Mouse (Mus musculus) limb, embryonic 10.5 days (tissue): ENCODE data around the gene Eid2b. TPM values are rescaled to one million over a fixed set of nuclear protein-coding genes. Genes with fewer than 3 reads are reported as not detected.
"Not testable (repeated sequence)": the region's sequence is repeated elsewhere in the genome, so short reads cannot be mapped to it uniquely, and the experiment has no call there.

Experiments
- DNase-seq: peaks from one replicate; pipeline ENCODE4 v3.0.0-alpha.2; 2017; ENCODE audit warnings: low spot score
- H3K27ac ChIP-seq: fragments of 300-500 bp; sonication (generic); 2 replicates; pipeline ENCODE4 v1.5.1; 2016; ENCODE audit warnings: mild to moderate bottlenecking
- H3K27me3 ChIP-seq: fragments of 300-500 bp; sonication (generic); 2 replicates; pipeline ENCODE4 v1.6.1; 2016; ENCODE audit warnings: low read depth, mild to moderate bottlenecking; ENCODE audit not compliant: poor library complexity, severe bottlenecking
- H3K36me3 ChIP-seq: fragments of 300-500 bp; sonication (generic); 2 replicates; pipeline ENCODE4 v1.6.1; 2016; ENCODE audit warnings: mild to moderate bottlenecking, moderate library complexity
- H3K4me1 ChIP-seq: fragments of 300-500 bp; sonication (generic); 2 replicates; pipeline ENCODE4 v1.6.1; 2016
- H3K4me3 ChIP-seq: fragments of 300-500 bp; sonication (generic); 2 replicates; pipeline ENCODE4 v1.5.1; 2016; ENCODE audit warnings: mild to moderate bottlenecking, moderate library complexity
- H3K9me3 ChIP-seq: fragments of 300-500 bp; sonication (generic); replicated peaks from 2 replicates; pipeline ENCODE4 v1.6.1; 2016; ENCODE audit warnings: mild to moderate bottlenecking
- WGBS: fragments of 180-500 bp; shearing (Covaris S2); methylation state at CpG from one replicate; pipeline ENCODE4 v1.1.7; 2016; 5-methylcytosine and 5-hydroxymethylcytosine counted together
- polyA plus RNA-seq: library from polyadenylated mRNA; unstranded; fragments of >200 nt; fragmentation: Nextera tagmentation; extraction: Ambion mirVana; gene quantifications from 2 replicates; pipeline ENCODE4 v1.2.1, GENCODE M21; 2016

Gene Eid2b
- polyA plus RNA-seq, result 7.6 and 11.2 TPM in 2 replicates

DNA sequence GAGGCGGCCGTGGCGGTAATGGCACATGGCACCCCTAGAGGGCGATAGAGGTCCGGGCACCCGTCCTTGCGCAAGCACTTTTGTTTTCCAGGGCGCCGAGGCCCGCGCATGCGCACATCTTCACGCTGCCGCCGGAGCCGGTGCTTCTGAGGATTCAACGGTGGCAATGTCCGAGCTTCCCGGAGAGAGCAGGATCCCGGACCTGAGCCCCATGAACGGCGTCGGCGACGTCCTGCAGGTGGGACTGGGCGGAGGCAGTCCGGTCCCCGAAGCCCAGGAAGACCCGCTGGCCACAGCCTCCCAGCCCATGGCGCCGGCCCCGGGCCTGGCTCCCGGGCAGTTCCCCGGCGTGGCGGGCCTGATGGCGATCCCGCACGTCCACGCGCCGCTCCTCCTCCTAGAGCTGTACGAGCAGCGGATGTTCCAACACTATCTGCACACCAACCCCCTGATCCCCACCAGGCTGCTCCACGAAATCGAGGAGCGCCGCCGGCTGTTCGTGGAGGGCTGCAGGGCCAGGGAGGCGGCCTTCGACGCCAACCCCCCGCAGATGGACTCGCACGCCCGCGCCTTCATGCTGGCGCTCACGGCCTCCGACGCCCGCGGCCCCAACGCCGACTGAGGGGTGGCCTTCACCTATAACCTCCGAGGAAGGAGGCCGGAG, at the start of gene Eid2b:
Gene Eid2b, plus strand, starts transcription at position 125 of the 664 bp plus-strand sequence.
- peak; percentile 98 for DNase-seq
- Histone ChIP-seq H3K27ac (peak within 1 kb of the TSS; percentile 93), H3K4me3 (peak within 1 kb of the TSS; percentile 67), H3K9me3 (no peaks in the 10 kb centered on the region), H3K36me3 (peaks cover 11% of the 10 kb centered on the region), H3K4me1 (peaks cover 7% of the 10 kb centered on the region), H3K27me3 (no peaks in the 10 kb centered on the region)
- 3% methylated on average over 68 of the region's 68 CpGs for WGBS

DNA sequence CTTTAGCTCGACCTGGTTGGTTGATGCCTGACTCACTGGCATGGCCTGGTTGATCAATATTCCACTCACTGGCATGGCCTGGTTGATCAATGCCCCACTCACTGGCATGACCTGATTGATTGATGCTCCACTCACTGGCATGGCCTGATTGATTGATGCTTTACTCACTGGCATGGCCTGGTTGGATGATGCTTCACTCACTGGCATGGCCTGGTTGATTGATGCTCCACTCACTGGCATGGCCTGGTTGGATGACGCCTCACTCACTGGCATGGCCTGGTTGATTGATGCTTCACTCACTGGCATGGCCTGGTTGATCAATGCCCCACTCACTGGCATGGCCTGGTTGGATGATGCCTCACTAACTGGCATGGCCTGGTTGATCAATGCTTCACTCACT, 33.6 kb upstream of the Eid2b start:
- H3K4me1 ChIP-seq, DNase-seq, H3K4me3 ChIP-seq, H3K36me3 ChIP-seq, H3K27ac ChIP-seq, H3K9me3 ChIP-seq, H3K27me3 ChIP-seq: not testable (repeated sequence)
- WGBS, result 76% methylated on average over 2 of the region's 2 CpGs

GRCm38 (mm10) chr7:28248957-28249356, 28.6 kb upstream of the Eid2b start:
- Histone ChIP-seq H3K36me3 (no peaks in the 10 kb centered on the region), H3K9me3 (no peaks in the 10 kb centered on the region), H3K4me1 (no peaks in the 10 kb centered on the region), H3K4me3 (no peak overlapping the region), H3K27ac (no peak overlapping the region), H3K27me3 (no peaks in the 10 kb centered on the region)
- peak; percentile 15 for DNase-seq
- WGBS, result 97% methylated on average over 3 of the region's 3 CpGs

- no peaks in the 10 kb centered on the region for H3K36me3 ChIP-seq
- no peaks in the 10 kb centered on the region for H3K27me3 ChIP-seq
- no peaks in the 10 kb centered on the region for H3K9me3 ChIP-seq
- DNase-seq, result peak; percentile 18
- no peak overlapping the region for H3K27ac ChIP-seq
- no peaks in the 10 kb centered on the region for H3K4me1 ChIP-seq
- no peak overlapping the region for H3K4me3 ChIP-seq
- WGBS, result 93% methylated on average over 17 of the region's 17 CpGs
Measured at GRCm38 (mm10) chr7:28251976-28252375, 25.6 kb upstream of the Eid2b start.

DNA sequence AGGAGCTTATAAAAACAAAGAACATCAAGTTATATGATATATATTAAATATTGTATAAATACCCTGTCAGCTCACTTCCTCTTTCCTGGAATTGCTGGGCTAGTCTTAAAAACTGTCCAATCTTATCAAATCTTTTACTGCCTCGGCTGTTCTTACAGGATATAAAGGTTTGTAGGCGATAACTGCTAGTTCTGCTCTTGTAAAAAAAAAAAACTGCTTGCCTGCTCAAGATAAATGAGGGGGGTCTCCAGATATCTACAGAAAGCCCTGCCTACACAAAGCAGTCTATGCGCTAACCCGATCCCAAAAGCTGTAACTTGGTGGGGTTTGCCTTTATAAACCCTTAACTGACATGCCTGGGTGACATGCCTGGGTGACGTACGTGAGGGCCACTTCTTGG, 22.9 kb upstream of the Eid2b start:
- H3K27me3 ChIP-seq, result no peaks in the 10 kb centered on the region
- no peak for DNase-seq
- WGBS, result 92% methylated on average over 6 of the region's 6 CpGs

DNA sequence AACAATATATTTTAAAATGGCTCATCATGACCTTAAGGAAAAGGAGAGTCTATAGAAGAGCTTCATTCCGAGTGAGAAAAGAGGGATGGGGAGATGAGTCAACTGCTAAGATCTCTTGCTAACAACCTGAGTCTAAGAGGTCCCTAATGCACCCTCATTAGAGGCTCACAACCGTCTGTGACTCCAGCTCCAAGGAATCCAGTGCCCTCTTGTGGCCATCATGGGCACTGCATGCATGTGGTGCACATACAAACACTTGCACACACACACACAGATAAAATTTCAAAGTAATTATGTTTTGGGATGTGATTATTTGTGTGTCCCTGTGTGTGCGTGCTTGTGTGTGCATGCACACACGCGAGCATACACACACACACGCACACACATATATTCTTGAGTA, 22.1 kb upstream of the Eid2b start:
- Histone ChIP-seq H3K9me3 (no peaks in the 10 kb centered on the region), H3K36me3 (no peaks in the 10 kb centered on the region), H3K27me3 (no peaks in the 10 kb centered on the region), H3K4me3 (no peak overlapping the region), H3K27ac (no peak overlapping the region), H3K4me1 (no peaks in the 10 kb centered on the region)
- DNase-seq, result no peak
- WGBS, result 86% methylated on average over 6 of the region's 6 CpGs

More for the DNA sequence above, 22.9 kb upstream of the Eid2b start:
- no peaks in the 10 kb centered on the region for H3K4me1 ChIP-seq
- no peak overlapping the region for H3K27ac ChIP-seq
- no peak overlapping the region for H3K4me3 ChIP-seq
- no peaks in the 10 kb centered on the region for H3K36me3 ChIP-seq
- H3K9me3 ChIP-seq, result no peaks in the 10 kb centered on the region

GRCm38 (mm10) chr7:28262861-28263260, 14.7 kb upstream of the Eid2b start:
- no peaks in the 10 kb centered on the region for H3K36me3 ChIP-seq
- no peak for DNase-seq
- H3K9me3 ChIP-seq, result no peaks in the 10 kb centered on the region
- no peaks in the 10 kb centered on the region for H3K27me3 ChIP-seq
- H3K4me3 ChIP-seq, result no peak overlapping the region
- H3K27ac ChIP-seq, result no peak overlapping the region
- no peaks in the 10 kb centered on the region for H3K4me1 ChIP-seq
- 51% methylated on average over 5 of the region's 5 CpGs for WGBS

- Histone ChIP-seq H3K4me3 (no peak overlapping the region), H3K9me3 (no peaks in the 10 kb centered on the region), H3K36me3 (no peaks in the 10 kb centered on the region), H3K27me3 (no peaks in the 10 kb centered on the region), H3K27ac (no peak overlapping the region), H3K4me1 (peaks cover 8% of the 10 kb centered on the region)
- peak; percentile 88 for DNase-seq
- WGBS, result 8% methylated on average over 15 of the region's 15 CpGs
Measured at GRCm38 (mm10) chr7:28263786-28264185, 13.8 kb upstream of the Eid2b start.

GRCm38 (mm10) chr7:28265391-28265790, 12.1 kb upstream of the Eid2b start:
- Histone ChIP-seq H3K36me3 (peaks cover 14% of the 10 kb centered on the region), H3K4me1 (peaks cover 9% of the 10 kb centered on the region), H3K4me3 (no peak overlapping the region), H3K27me3 (no peaks in the 10 kb centered on the region), H3K9me3 (no peaks in the 10 kb centered on the region), H3K27ac (no peak overlapping the region)
- DNase-seq, result no peak
- 93% methylated on average over 13 of the region's 13 CpGs for WGBS

DNA sequence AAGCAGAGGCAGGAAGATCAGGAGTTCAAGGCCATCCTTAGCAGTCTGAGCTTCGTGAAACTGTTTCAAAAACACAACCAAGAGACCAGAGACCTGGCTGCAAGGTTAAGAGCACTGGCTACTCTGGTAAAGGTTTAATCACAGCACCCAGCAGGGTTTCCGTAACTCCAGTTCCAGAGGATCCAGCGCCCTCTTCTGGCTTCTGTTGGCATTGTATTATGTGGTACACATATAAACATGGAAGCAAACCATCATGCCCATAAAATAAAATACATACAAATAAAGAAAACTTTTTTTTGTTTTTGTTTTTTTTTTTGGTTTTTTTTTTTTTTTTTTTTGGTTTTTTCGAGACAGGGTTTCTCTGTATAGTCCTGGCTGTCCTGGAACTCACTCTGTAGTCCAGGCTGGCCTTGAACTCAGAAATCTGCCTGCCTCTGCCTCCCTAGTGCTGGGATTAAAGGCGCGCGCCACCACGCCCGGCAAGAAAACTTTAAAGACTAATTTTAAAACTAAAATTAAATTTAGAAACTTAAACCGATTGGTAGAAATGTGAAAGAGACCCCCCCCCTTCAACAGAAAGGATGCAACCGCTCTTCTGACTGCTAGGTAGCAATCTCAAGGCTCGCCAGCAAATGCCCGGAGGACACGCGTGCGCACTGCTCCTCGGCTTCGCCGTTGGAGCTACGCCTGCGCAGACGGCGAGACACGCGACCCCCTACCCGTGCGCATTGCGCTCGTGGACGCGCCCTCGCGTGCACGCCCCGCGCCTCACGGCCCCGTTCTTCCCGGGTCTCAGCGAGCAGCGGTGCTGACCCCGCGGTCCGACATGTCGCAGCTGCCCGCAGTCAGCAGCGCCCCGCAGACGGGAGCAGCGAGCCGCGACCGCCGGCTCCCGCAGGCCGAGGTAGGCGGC, 10.2 kb upstream of the Eid2b start, which contains the start of gene Eid2:
Gene Eid2, plus strand, starts transcription at position 753 of the 913 bp plus-strand sequence.
- WGBS, result 7% methylated on average over 57 of the region's 57 CpGs
- no peaks in the 10 kb centered on the region for H3K9me3 ChIP-seq
- peak; percentile 90 for DNase-seq

DNA sequence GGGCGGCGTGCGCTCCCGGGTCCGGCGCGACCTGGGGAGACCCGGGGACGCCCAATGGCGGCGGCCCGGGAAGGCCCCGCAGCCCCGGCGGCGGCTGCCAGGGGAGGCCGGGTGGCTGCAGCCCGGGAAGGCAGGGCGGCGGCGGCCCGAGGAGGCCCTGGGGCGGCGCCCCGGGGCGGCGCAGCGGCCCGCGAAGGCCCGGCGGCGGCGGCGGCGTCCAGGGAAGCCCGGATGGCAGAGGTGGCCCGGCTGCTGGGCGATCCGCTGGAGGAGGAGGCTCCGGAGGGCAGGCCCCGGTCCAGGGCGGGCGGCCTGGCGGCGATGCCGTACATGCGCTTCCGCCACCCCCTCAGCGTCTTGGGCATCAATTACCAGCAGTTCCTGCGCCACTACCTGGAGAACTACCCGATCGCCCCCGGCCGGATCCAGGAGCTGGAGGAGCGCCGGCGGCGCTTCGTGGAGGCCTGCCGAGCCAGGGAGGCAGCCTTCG, 9.5 kb upstream of the Eid2b start:
- WGBS, result 1% methylated on average over 61 of the region's 62 CpGs
- peak overlapping the region; percentile 90 for H3K4me3 ChIP-seq
- no peaks in the 10 kb centered on the region for H3K27me3 ChIP-seq
- H3K4me1 ChIP-seq, result peaks cover 9% of the 10 kb centered on the region
- peak overlapping the region; percentile 98 for H3K27ac ChIP-seq
- peak; percentile 81 for DNase-seq
- no peaks in the 10 kb centered on the region for H3K9me3 ChIP-seq
- peaks cover 38% of the 10 kb centered on the region for H3K36me3 ChIP-seq

More for the DNA sequence above, 10.2 kb upstream of the Eid2b start, which contains the start of gene Eid2:
- Histone ChIP-seq H3K27me3 (no peaks in the 10 kb centered on the region), H3K36me3 (peaks cover 31% of the 10 kb centered on the region), H3K4me1 (peaks cover 9% of the 10 kb centered on the region), H3K27ac (peak within 1 kb of the TSS; percentile 98), H3K4me3 (peak within 1 kb of the TSS; percentile 90)

GRCm38 (mm10) chr7:28268576-28268975, 9.0 kb upstream of the Eid2b start:
- 31% methylated on average over 16 of the region's 16 CpGs for WGBS
- Histone ChIP-seq H3K27me3 (no peaks in the 10 kb centered on the region), H3K27ac (peak overlapping the region; percentile 98), H3K36me3 (peaks cover 43% of the 10 kb centered on the region), H3K9me3 (no peaks in the 10 kb centered on the region), H3K4me3 (peak overlapping the region; percentile 90), H3K4me1 (peaks cover 9% of the 10 kb centered on the region)
- no peak for DNase-seq

GRCm38 (mm10) chr7:28269355-28269754, 8.2 kb upstream of the Eid2b start:
- Histone ChIP-seq H3K27ac (no peak overlapping the region), H3K36me3 (peaks cover 45% of the 10 kb centered on the region), H3K4me3 (peak overlapping the region; percentile 15; the same call in 1 of the 2 replicates), H3K9me3 (no peaks in the 10 kb centered on the region), H3K27me3 (no peaks in the 10 kb centered on the region), H3K4me1 (peaks cover 9% of the 10 kb centered on the region)
- no peak for DNase-seq
- 91% methylated on average over 12 of the region's 12 CpGs for WGBS
